Mouse (Mus musculus) C2C12 (cell line): ENCODE results near the gene Kirrel3.

Experiments
- CTCF ChIP-seq: IDR thresholded peaks from one replicate; pipeline ENCODE4 v1.5.1; 2011; ENCODE audit not compliant: control insufficient read depth, insufficient read depth, insufficient read length
- FOSL1 ChIP-seq: IDR thresholded peaks from one replicate; pipeline ENCODE4 v1.8.0; 2011; ENCODE audit warnings: mild to moderate bottlenecking, low read length; ENCODE audit not compliant: poor library complexity, insufficient read depth, severe bottlenecking
- MYOG ChIP-seq: IDR thresholded peaks from one replicate; pipeline ENCODE4 v1.6.1; 2011; ENCODE audit not compliant: control insufficient read depth, insufficient read length; ENCODE audit errors: extremely low read depth
- USF1 ChIP-seq: IDR thresholded peaks from one replicate; pipeline ENCODE4 v1.6.1; 2011; ENCODE audit warnings: low read depth, mild to moderate bottlenecking, control low read depth, moderate library complexity

GRCm38 (mm10) chr9:34960736-34961135 lies 475.0 kb downstream of the Kirrel3 start:
- TF ChIP-seq MYOG, result no peak
- TF ChIP-seq CTCF, result no peak
- TF ChIP-seq FOSL1, result no peak
- TF ChIP-seq USF1, result no peak
